Mouse (Mus musculus) ES-E14 (cell line): ENCODE measurements around the gene Hoxd9.

ENCODE experiments used
- CHD2 ChIP-seq: IDR thresholded peaks from 2 replicates; pipeline ENCODE4 v1.6.1; 2014; ENCODE audit warnings: mild to moderate bottlenecking, low read depth, low read length, inconsistent platforms
- HCFC1 ChIP-seq: IDR thresholded peaks from 2 replicates; pipeline ENCODE4 v1.6.1; 2012; ENCODE audit warnings: low read length, inconsistent platforms, borderline replicate concordance; ENCODE audit not compliant: insufficient read depth
- ZNF384 ChIP-seq: IDR thresholded peaks from 2 replicates; pipeline ENCODE4 v1.6.1; 2012; ENCODE audit warnings: low read depth, low read length, inconsistent platforms

DNA sequence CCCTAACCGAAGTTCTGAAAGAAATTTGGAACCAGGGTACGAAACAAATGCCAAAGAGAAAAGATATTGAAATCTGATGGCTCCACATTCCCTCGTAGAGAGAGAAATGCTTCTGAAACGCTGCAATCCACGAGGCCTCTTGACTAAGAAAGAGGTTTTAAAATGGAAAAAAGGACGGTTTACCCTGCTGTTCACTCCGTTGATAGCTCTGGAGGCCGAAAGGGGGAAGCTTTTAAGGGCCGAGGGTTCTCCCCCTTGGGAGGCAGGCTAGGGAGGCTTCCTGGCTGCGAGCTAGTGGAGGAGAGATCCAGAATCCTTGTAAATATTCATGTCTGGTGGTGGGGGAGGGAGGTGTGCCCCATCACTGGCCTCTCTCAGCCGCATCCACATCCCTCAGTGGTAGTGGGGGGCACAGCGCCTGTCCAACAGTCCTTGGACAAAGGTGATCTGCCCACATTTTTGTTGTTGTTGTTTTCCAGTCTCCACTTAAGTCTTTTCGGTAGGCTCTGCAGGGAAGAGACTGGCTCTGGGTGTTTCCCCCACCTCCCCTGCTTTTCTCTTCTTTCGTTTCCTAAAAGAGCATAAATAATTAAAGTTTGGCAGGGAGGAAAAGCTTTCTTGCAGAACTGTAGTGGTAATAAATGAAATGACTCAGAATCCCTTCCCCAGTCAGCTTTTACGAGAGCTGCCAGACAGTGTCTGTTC lies 18.5 kb upstream of the Hoxd9 start, which contains the start of gene Hoxd11:
- TF ChIP-seq CHD2 (no peak), HCFC1 (no peak), ZNF384 (no peak)
